Mouse (Mus musculus) heart, embryonic 13.5 days (tissue): ENCODE data around the gene Kcnip1. TPM values are rescaled to one million over a fixed set of nuclear protein-coding genes. Genes with fewer than 3 reads are reported as not detected.

Experiments used
- ATAC-seq: fragments of 200-750 bp; cut with Nextera tagmentation; 2 replicates; pipeline ENCODE4 v1.8.0; 2017; ENCODE audit warnings: moderate TSS enrichment; ENCODE audit not compliant: insufficient number of reproducible peaks, low FRiP score, low TSS enrichment; ENCODE audit errors: extremely low read depth
- H3K27ac ChIP-seq: fragments of 300-500 bp; sonication (generic); replicated peaks from 2 replicates; pipeline ENCODE4 v1.5.1; 2015; ENCODE audit warnings: moderate library complexity, mild to moderate bottlenecking, inconsistent platforms
- H3K27me3 ChIP-seq: fragments of 300-500 bp; sonication (generic); replicated peaks from 2 replicates; pipeline ENCODE4 v1.6.1; 2015; ENCODE audit warnings: mild to moderate bottlenecking, inconsistent platforms
- H3K36me3 ChIP-seq: fragments of 300-500 bp; sonication (generic); 2 replicates; pipeline ENCODE4 v1.6.1; 2015; ENCODE audit warnings: mild to moderate bottlenecking, inconsistent platforms
- H3K4me1 ChIP-seq: fragments of 300-500 bp; sonication (generic); 2 replicates; pipeline ENCODE4 v1.6.1; 2015; ENCODE audit warnings: inconsistent platforms
- H3K4me2 ChIP-seq: fragments of 300-500 bp; sonication (generic); 2 replicates; pipeline ENCODE4 v1.6.1; 2015; ENCODE audit warnings: inconsistent platforms, mild to moderate bottlenecking, moderate library complexity
- H3K4me3 ChIP-seq: fragments of 300-500 bp; sonication (generic); 2 replicates; pipeline ENCODE4 v1.5.1; 2015; ENCODE audit warnings: moderate library complexity, mild to moderate bottlenecking, inconsistent platforms
- H3K9ac ChIP-seq: fragments of 300-500 bp; sonication (generic); 2 replicates; pipeline ENCODE4 v1.6.1; 2015; ENCODE audit warnings: inconsistent platforms, mild to moderate bottlenecking, moderate library complexity
- H3K9me3 ChIP-seq: fragments of 300-500 bp; sonication (generic); 2 replicates; pipeline ENCODE4 v1.6.1; 2016; ENCODE audit warnings: inconsistent platforms
- WGBS: fragments of 180-500 bp; shearing (Covaris S2); methylation state at CpG from one replicate; pipeline ENCODE4 v1.1.7; 2015; ENCODE audit warnings: mixed read lengths; 5-methylcytosine and 5-hydroxymethylcytosine counted together
- polyA plus RNA-seq: library from polyadenylated mRNA; unstranded; fragments of >200 nt; fragmentation: Nextera tagmentation; extraction: Ambion mirVana; gene quantifications from 2 replicates; pipeline ENCODE4 v1.2.1, GENCODE M21; 2015

Kcnip1 gene
- polyA plus RNA-seq, 1 experiment from 2014 or later: 0.15 TPM

GRCm38 (mm10) chr11:34010133-34010858, 17.3 kb upstream of the Kcnip1 start:
- no peak overlapping the region for H3K4me2 ChIP-seq
- H3K27me3 ChIP-seq: no peaks in the 10 kb centered on the region
- H3K9me3 ChIP-seq: no peaks in the 10 kb centered on the region
- H3K9ac ChIP-seq: no peak overlapping the region
- H3K4me1 ChIP-seq: peaks cover 7% of the 10 kb centered on the region; the same call in 1 of the 2 replicates
- no peaks in the 10 kb centered on the region for H3K36me3 ChIP-seq
- 56% methylated on average over 7 of the region's 7 CpGs for WGBS
- H3K27ac ChIP-seq: peak overlapping the region; percentile 63
- H3K4me3 ChIP-seq: no peak overlapping the region
- no peak for ATAC-seq

- WGBS: 71% methylated on average over 12 of the region's 12 CpGs
- Histone ChIP-seq H3K4me2 (no peak overlapping the region), H3K36me3 (no peaks in the 10 kb centered on the region), H3K4me1 (peaks cover 7% of the 10 kb centered on the region; the same call in 1 of the 2 replicates), H3K27me3 (no peaks in the 10 kb centered on the region), H3K9ac (no peak overlapping the region), H3K4me3 (no peak overlapping the region), H3K9me3 (no peaks in the 10 kb centered on the region), H3K27ac (0 out of 2 replicates have a peak overlapping the region, but pooled peaks have one; percentile 63)
- no peak for ATAC-seq
These were observed 16.6 kb upstream of the Kcnip1 start for GRCm38 (mm10) chr11:34009316-34010087.

GRCm38 (mm10) chr11:34008702-34009101, 15.8 kb upstream of the Kcnip1 start:
- no peaks in the 10 kb centered on the region for H3K27me3 ChIP-seq
- no peak for ATAC-seq
- 40% methylated on average over 9 of the region's 9 CpGs for WGBS
- peaks cover 7% of the 10 kb centered on the region; the same call in 1 of the 2 replicates for H3K4me1 ChIP-seq
- H3K27ac ChIP-seq: no peak overlapping the region
- H3K9me3 ChIP-seq: no peaks in the 10 kb centered on the region
- no peak overlapping the region for H3K9ac ChIP-seq
- peak overlapping the region; percentile 13; the same call in 1 of the 2 replicates for H3K4me2 ChIP-seq
- no peak overlapping the region for H3K4me3 ChIP-seq
- no peaks in the 10 kb centered on the region for H3K36me3 ChIP-seq

- Histone ChIP-seq H3K4me1 (peaks cover 7% of the 10 kb centered on the region; the same call in 1 of the 2 replicates), H3K4me2 (no peak overlapping the region), H3K36me3 (no peaks in the 10 kb centered on the region), H3K4me3 (no peak overlapping the region), H3K27ac (no peak overlapping the region), H3K9ac (no peak overlapping the region), H3K9me3 (no peaks in the 10 kb centered on the region), H3K27me3 (no peaks in the 10 kb centered on the region)
- 71% methylated on average over 11 of the region's 11 CpGs for WGBS
- ATAC-seq: no peak
These were observed 15.3 kb upstream of the Kcnip1 start for GRCm38 (mm10) chr11:34008214-34008613.

GRCm38 (mm10) chr11:34007616-34008015, 14.7 kb upstream of the Kcnip1 start:
- Histone ChIP-seq H3K36me3 (no peaks in the 10 kb centered on the region), H3K27ac (no peak overlapping the region), H3K4me2 (no peak overlapping the region), H3K9me3 (no peaks in the 10 kb centered on the region), H3K27me3 (no peaks in the 10 kb centered on the region), H3K4me3 (no peak overlapping the region), H3K9ac (no peak overlapping the region), H3K4me1 (peaks cover 7% of the 10 kb centered on the region; the same call in 1 of the 2 replicates)
- ATAC-seq: no peak
- 49% methylated on average over 2 of the region's 2 CpGs for WGBS

- Histone ChIP-seq H3K9ac (no peak overlapping the region), H3K4me1 (no peaks in the 10 kb centered on the region), H3K27me3 (peaks cover 15% of the 10 kb centered on the region), H3K4me3 (no peak overlapping the region), H3K36me3 (no peaks in the 10 kb centered on the region), H3K4me2 (no peak overlapping the region), H3K9me3 (no peaks in the 10 kb centered on the region), H3K27ac (no peak overlapping the region)
- ATAC-seq: no peak
- 65% methylated on average over 5 of the region's 5 CpGs for WGBS
These were observed 9.6 kb upstream of the Kcnip1 start for GRCm38 (mm10) chr11:34002593-34002965.

GRCm38 (mm10) chr11:34001938-34002592, 9.1 kb upstream of the Kcnip1 start:
- 4% methylated on average over 5 of the region's 5 CpGs for whole genome bisulfite sequencing
- H3K27me3 ChIP-seq: peaks cover 18% of the 10 kb centered on the region
- no peak for ATAC-seq
- H3K9ac ChIP-seq: no peak overlapping the region
- H3K4me1 ChIP-seq: no peaks in the 10 kb centered on the region
- no peak overlapping the region for H3K4me3 ChIP-seq
- H3K9me3 ChIP-seq: no peaks in the 10 kb centered on the region
- H3K27ac ChIP-seq: no peak overlapping the region
- H3K4me2 ChIP-seq: no peak overlapping the region
- no peaks in the 10 kb centered on the region for H3K36me3 ChIP-seq

- Histone ChIP-seq H3K4me2 (no peak overlapping the region), H3K36me3 (no peaks in the 10 kb centered on the region), H3K27ac (no peak overlapping the region), H3K27me3 (peaks cover 20% of the 10 kb centered on the region), H3K4me3 (no peak overlapping the region), H3K4me1 (no peaks in the 10 kb centered on the region), H3K9ac (no peak overlapping the region), H3K9me3 (no peaks in the 10 kb centered on the region)
- ATAC-seq: no peak
- WGBS: 56% methylated on average over 3 of the region's 3 CpGs
These were observed 7.5 kb upstream of the Kcnip1 start for GRCm38 (mm10) chr11:34000416-34000815.

- ATAC-seq: no peak
- WGBS: 56% methylated on average over 10 of the region's 10 CpGs
- H3K4me3 ChIP-seq: no peak overlapping the region
These were observed 5.3 kb upstream of the Kcnip1 start for GRCm38 (mm10) chr11:33998244-33998643.

GRCm38 (mm10) chr11:33993496-33993895, 544 bp upstream of the Kcnip1 start:
- no peak overlapping the region for H3K9ac ChIP-seq
- H3K4me2 ChIP-seq: peak overlapping the region; percentile 52
- 44% methylated on average over 5 of the region's 5 CpGs for WGBS
- H3K9me3 ChIP-seq: no peaks in the 10 kb centered on the region
- no peaks in the 10 kb centered on the region for H3K36me3 ChIP-seq
- no peak overlapping the region for H3K27ac ChIP-seq
- no peak for ATAC-seq
- peaks cover 59% of the 10 kb centered on the region for H3K27me3 ChIP-seq
- H3K4me1 ChIP-seq: peaks cover 17% of the 10 kb centered on the region; the same call in 1 of the 2 replicates
- no peak overlapping the region for H3K4me3 ChIP-seq

More at GRCm38 (mm10) chr11:33998244-33998643, 5.3 kb upstream of the Kcnip1 start:
- H3K27me3 ChIP-seq: peaks cover 42% of the 10 kb centered on the region
- no peaks in the 10 kb centered on the region for H3K36me3 ChIP-seq
- no peak overlapping the region for H3K4me2 ChIP-seq
- no peak overlapping the region for H3K9ac ChIP-seq
- no peak overlapping the region for H3K27ac ChIP-seq
- 0 out of 2 replicates have a peak, but pooled peaks cover 1% of the 10 kb centered on the region for H3K4me1 ChIP-seq
- no peaks in the 10 kb centered on the region for H3K9me3 ChIP-seq

GRCm38 (mm10) chr11:33990002-33990401, 3.0 kb downstream of the Kcnip1 start:
- WGBS: 81% methylated on average over 5 of the region's 5 CpGs
- H3K36me3 ChIP-seq: no peaks in the 10 kb centered on the region
- no peak overlapping the region for H3K4me3 ChIP-seq
- peaks cover 46% of the 10 kb centered on the region for H3K27me3 ChIP-seq
- no peak overlapping the region for H3K9ac ChIP-seq
- no peak for ATAC-seq
- H3K9me3 ChIP-seq: no peaks in the 10 kb centered on the region
- H3K4me2 ChIP-seq: no peak overlapping the region
- H3K4me1 ChIP-seq: peaks cover 17% of the 10 kb centered on the region; the same call in 1 of the 2 replicates
- no peak overlapping the region for H3K27ac ChIP-seq
